Mouse (Mus musculus): Measurements from ENCODE around the gene Alg9.

The Alg9 gene

GRCm38 (mm10) chr9:50761520-50762243 is 13.1 kb upstream of the Alg9 start:
- no peak for DNase-seq

GRCm38 (mm10) chr9:50763331-50763730 is 11.5 kb upstream of the Alg9 start:
- DNase-seq: no peak

DNA sequence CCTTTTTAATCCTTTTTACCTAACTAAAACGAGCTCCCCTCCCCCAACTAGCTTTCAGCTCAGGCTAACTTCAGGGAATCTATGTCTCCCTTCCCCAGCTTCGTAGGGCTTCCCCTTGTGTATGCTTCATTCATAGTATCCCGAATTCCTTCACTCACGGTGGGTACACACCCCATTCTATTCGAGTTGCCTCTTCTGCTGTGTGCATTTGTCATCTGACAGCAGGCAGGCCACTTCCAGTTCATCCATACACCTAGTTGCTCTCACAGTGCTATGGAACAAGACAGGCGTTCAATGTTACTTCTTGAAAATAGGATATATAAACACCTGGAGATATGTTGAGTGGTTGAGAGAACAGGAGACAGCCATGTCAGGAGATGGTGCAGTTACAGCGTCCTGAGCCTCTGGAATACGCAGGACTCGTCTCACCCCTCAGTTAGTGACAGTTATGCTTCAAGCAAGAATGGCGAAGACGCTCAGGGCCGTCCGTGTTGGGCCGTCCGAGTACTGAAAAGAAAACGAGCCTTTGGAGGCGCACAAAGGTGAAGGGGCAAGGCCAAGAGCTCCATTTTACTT is 7.2 kb upstream of the Alg9 start:
- no peak for DNase-seq

- peak; percentile 97 for DNase-seq
Observed at GRCm38 (mm10) chr9:50768107-50769002, 6.5 kb upstream of the Alg9 start, which contains the start of gene Fdxacb1. Gene Fdxacb1, plus strand, starts transcription at chr9:50768236.

DNA sequence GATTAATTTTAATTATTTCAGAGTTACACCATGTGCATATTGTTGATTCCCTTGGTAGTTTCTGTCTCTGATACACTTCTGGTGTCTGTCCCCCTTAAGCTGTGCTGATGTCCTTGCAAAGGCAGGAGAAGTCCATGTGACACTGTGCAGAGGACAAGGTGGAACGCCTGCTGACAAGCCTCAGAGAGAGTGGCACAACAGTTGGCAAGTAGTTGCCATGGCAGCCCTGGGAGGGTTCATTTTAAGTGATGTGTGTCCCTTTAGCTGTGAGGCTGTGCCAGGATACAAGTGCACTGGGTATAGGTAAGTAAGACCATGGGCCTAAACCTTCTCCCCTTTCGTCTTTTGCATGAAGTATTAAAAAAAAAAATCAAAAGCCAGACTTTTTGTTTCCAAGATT is 4.8 kb upstream of the Alg9 start:
- no peak for DNase-seq

- DNase-seq: no peak
Observed at GRCm38 (mm10) chr9:50774026-50774462, 775 bp upstream of the Alg9 start.

- peak; percentile 21 for DNase-seq
Observed at GRCm38 (mm10) chr9:50775662-50776126, 875 bp downstream of the Alg9 start.

DNA sequence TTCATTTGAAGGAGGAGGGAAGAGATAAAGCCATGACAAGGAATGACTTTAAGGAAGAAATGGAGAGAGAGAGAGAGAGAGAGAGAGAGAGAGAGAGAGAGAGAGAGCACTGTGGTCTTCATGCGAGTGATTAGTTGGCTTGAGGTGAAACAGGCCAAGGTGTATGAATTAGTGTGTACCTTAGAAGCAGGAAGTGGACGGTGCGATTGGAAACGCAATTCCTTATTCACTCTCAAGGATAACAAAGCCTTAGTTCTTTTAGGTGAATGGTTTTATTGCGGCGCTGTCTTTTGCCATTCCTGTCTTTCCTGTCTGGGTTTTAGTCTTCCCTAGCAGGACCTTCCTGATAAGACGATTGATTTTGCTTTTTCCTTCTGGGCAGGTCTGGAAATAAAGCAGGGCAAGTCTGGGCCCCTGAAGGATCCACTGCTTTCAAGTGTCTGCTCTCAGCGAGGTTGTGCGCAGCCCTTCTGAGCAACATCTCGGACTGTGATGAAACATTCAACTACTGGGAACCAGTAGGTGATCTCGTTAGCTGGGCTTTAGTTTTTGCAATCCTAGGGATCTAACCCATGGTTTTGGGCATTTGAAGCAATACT is 1.4 kb downstream of the Alg9 start:
- DNase-seq: no peak

- peak; percentile 33 for DNase-seq
Observed at GRCm38 (mm10) chr9:50782155-50782554, 7.3 kb downstream of the Alg9 start.

DNA sequence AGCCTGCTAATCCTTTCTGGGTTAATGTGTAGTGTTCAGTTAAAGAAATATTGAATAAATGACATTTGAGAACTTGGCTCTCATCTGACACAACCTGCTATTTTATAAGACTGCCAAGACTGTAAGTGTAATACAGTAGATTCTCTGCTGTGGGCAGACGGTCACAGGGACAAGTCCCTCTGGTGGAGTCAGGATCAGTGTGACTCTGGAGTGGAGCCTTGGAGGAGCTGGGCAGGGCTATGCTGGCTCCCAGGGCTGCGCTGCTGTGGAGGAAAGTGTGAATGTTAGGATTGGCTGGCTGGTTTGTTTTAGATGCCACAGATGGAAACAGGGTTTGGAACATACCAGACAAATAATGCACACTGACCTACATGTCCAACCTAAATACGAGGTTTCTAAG is 20.4 kb downstream of the Alg9 start:
- DNase-seq: no peak

DNA sequence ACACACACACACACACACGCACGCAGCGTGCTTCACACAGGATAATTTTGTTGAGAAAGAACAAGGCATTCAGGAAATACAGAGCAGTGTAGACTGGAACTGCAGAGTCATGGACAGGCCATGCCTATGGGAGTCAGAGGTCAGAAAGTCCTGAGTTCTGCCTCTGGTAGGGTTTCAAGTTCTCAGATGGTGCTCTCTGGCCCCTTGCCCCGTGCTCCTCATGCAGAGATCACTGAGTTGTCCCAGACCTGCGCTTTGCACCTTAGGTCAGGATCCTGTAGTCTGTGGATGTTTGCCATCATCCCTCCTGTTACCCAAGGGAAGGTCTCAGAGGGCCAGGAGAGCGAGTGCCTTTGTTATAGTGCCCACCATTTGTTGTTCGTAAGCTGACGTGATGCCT is 22.0 kb downstream of the Alg9 start:
- no peak for DNase-seq

DNA sequence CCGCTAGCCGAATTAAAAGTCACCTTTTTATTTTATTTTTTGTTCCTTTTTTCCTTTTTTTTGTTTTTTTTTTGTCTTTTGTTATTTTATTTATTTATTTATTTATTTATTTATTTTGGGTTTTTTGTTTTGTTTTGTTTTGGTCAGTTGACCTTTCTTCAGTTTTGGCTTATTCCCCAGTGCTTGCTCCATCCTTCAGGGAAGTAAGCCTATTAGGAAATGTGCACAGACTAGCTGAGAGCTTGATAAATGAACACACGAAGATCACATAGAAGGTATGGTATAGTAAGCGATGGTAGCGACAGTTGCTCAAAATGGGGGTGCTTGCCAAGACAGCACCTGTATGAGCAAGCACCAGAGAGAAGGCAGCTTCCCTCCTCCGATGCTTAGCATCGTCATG is 22.8 kb downstream of the Alg9 start:
- DNase-seq: no peak

- no peak for DNase-seq
Observed at GRCm38 (mm10) chr9:50798368-50798767, 23.5 kb downstream of the Alg9 start.

- DNase-seq: peak; percentile 47
Observed at GRCm38 (mm10) chr9:50800985-50801384, 26.2 kb downstream of the Alg9 start.

- no peak for DNase-seq
Observed at GRCm38 (mm10) chr9:50803055-50803671, 28.3 kb downstream of the Alg9 start.

- DNase-seq: no peak
Observed at GRCm38 (mm10) chr9:50808471-50808870, 33.7 kb downstream of the Alg9 start.

DNA sequence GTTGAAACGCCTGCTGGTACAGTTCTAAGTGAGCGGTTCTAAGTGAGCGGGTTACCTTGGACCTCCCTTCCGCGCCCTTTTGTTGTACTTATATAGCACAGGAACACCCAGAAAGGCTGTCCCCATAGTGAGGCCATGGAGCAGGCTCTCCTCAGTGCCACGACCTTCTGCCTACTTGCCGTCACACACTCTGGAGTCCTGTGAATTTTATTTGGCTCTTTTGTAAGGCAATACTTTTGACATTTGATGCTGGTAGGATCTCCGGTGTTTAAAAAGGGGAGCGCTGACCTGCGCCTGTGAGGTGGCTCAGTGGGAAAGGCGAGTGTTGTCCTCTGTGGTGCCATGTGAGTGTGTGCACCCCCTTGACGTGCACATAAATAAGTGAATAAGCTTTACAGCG is 34.3 kb downstream of the Alg9 start:
- DNase-seq: no peak

DNA sequence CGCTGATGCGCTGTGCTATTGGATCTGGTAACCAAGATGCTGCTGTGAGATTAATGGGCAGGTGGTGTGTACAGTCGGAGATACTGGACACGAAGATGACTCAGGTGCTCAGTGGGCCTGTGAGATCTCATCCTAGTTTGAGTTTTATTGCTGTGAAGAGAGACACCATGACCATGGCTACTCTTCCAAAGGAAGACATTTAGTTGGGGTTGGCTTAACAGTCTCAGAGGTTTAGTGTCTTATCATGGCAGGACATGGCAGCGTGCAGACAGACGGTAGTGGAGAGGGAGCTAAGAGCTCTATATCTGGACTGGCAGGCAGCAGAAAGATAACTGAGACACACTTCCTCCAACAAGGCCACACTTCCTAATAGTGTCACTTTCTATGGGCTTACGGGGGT is 36.4 kb downstream of the Alg9 start:
- DNase-seq: no peak

- no peak for DNase-seq
Observed at GRCm38 (mm10) chr9:50811746-50812145, 36.9 kb downstream of the Alg9 start.

DNA sequence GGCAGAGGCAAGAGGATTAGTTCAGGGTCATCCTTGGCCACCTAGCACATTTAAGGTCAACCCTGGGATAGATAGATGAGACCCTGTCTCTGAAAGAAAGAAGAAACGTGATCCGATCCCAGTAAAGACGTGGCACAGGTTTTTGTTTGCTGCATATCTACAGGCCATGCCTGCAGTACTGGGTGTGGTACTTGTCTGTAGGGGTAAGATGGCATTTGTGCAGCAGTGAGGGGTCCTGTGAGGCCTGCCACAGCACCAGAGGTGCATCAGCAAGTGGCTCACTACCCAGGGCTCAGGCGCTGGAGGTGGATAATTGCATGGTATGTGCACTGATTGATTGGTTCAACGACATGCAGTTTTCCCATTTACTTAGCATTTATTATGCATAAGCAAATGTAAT is 39.0 kb downstream of the Alg9 start:
- DNase-seq: no peak

- no peak for DNase-seq
Observed at GRCm38 (mm10) chr9:50815666-50816065, 40.8 kb downstream of the Alg9 start.

DNA sequence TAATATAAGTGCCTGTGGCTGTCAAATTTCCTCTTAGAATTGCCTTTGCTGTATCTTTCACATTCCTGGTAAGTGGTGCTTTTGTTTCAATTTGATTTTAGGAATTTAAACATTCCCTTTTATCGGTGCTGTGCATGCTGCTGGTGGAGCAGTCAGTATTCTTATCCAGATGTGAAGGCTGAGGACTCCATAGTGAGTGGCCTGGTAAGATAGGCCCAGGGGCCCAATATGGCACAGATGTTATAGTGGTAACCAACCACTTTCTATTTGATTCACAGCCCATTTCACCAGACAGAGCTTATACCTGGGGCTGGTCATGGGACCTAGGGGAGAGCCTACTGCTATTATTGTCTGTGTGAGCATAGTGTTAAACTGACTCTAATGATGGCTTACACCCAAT is 41.7 kb downstream of the Alg9 start:
- DNase-seq: no peak

DNA sequence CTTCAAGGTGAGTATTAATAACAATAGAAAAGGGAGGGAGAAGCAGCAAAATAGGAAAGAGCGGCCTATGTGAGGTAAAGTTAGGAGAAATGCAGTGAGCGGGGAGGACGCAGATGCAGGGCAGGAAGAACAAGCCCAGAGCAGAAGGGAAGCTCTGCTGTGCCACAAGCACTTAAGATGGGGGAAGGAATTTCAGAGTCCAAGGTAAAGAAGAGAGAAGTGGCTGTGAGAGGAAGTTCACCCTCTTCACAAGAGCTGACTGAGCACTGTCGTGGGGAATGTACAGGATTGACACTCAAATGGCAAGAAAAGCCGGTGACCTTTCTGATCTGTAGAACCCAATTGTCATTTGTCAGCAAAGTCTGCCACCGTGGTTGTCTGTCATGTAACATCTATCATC is 43.2 kb downstream of the Alg9 start:
- DNase-seq: no peak

Data from right cerebral cortex, postnatal 14 days (tissue).